Mouse (Mus musculus) lung, embryonic 14.5 days (tissue): ENCODE measurements around the gene Fbxw11. TPM values are rescaled to one million over a fixed set of nuclear protein-coding genes. Genes with fewer than 3 reads are reported as not detected.
A peak's percentile ranks its signal among the peaks of the same experiment; 100 is the strongest.

Experiments
- ATAC-seq: fragments of 200-750 bp; cut with Nextera tagmentation; 2 replicates; pipeline ENCODE4 v1.8.0; 2017; ENCODE audit warnings: mild to moderate bottlenecking, moderate TSS enrichment, moderate library complexity; ENCODE audit not compliant: insufficient read depth
- DNase-seq: peaks from one replicate; pipeline ENCODE4 v3.0.0-alpha.2; 2015
- H3K27ac ChIP-seq: fragments of 300-500 bp; sonication (generic); 2 replicates; pipeline ENCODE4 v1.5.1; 2014; ENCODE audit warnings: low read depth, mild to moderate bottlenecking, moderate library complexity
- H3K27me3 ChIP-seq: fragments of 300-500 bp; sonication (generic); 2 replicates; pipeline ENCODE4 v1.6.1; 2014; ENCODE audit warnings: low read length, control low read depth; ENCODE audit not compliant: insufficient read depth
- H3K36me3 ChIP-seq: fragments of 300-500 bp; sonication (generic); 2 replicates; pipeline ENCODE4 v1.6.1; 2014; ENCODE audit warnings: control low read depth; ENCODE audit not compliant: insufficient read depth
- H3K4me1 ChIP-seq: fragments of 300-500 bp; sonication (generic); 2 replicates; pipeline ENCODE4 v1.6.1; 2014; ENCODE audit warnings: antibody characterized with exemption, control low read depth; ENCODE audit not compliant: insufficient read depth
- H3K4me2 ChIP-seq: fragments of 300-500 bp; sonication (generic); 2 replicates; pipeline ENCODE4 v1.6.1; 2014; ENCODE audit warnings: mild to moderate bottlenecking
- H3K4me3 ChIP-seq: fragments of 300-500 bp; sonication (generic); 2 replicates; pipeline ENCODE4 v1.5.1; 2014; ENCODE audit warnings: low read depth, low read length
- H3K9ac ChIP-seq: fragments of 300-500 bp; sonication (generic); 2 replicates; pipeline ENCODE4 v1.6.1; 2014
- H3K9me3 ChIP-seq: fragments of 300-500 bp; sonication (generic); 2 replicates; pipeline ENCODE4 v1.6.1; 2016; ENCODE audit warnings: low read depth, low read length, control low read depth
- CTCF ChIP-seq: IDR thresholded peaks from 2 replicates; pipeline ENCODE4 v1.5.1; 2016; ENCODE audit warnings: antibody characterized with exemption, low read depth
- WGBS: fragments of 180-500 bp; shearing (Covaris S2); extraction: QIAGEN DNeasy Blood & Tissue Kit; methylation state at CpG from one replicate; pipeline ENCODE4 v1.1.7; 2014; 5-methylcytosine and 5-hydroxymethylcytosine counted together
- polyA plus RNA-seq: library from polyadenylated mRNA; unstranded; fragments of >200 nt; fragmentation: Nextera tagmentation; extraction: Ambion mirVana; gene quantifications from 2 replicates; pipeline ENCODE4 v1.2.1, GENCODE M21; 2014

Fbxw11 gene
- polyA plus RNA-seq, 1 experiment from 2014 or later, result 89.5 TPM

- DNase-seq, result peak; percentile 76
- no peak for TF ChIP-seq CTCF
- peak overlapping the region; percentile 18; the same call in 1 of the 2 replicates for H3K27ac ChIP-seq
- no peak overlapping the region for H3K4me2 ChIP-seq
- WGBS, result 44% methylated on average over 7 of the region's 7 CpGs
- 0 out of 2 replicates have a peak, but pooled peaks cover 5% of the 10 kb centered on the region for H3K4me1 ChIP-seq
- H3K9me3 ChIP-seq, result no peaks in the 10 kb centered on the region
- H3K36me3 ChIP-seq, result peaks cover under 1% of the 10 kb centered on the region; the same call in 1 of the 2 replicates
- no peak overlapping the region for H3K4me3 ChIP-seq
- H3K27me3 ChIP-seq, result no peaks in the 10 kb centered on the region
- no peak overlapping the region for H3K9ac ChIP-seq
- ATAC-seq, result peak; percentile 72
Observed at GRCm38 (mm10) chr11:32751863-32752594, 109.5 kb downstream of the Fbxw11 start.

- TF ChIP-seq CTCF, result no peak
- H3K27ac ChIP-seq, result no peak overlapping the region
- ATAC-seq, result peak; percentile 63
- H3K9me3 ChIP-seq, result no peaks in the 10 kb centered on the region
- H3K27me3 ChIP-seq, result no peaks in the 10 kb centered on the region
- no peak overlapping the region for H3K4me3 ChIP-seq
- H3K4me2 ChIP-seq, result no peak overlapping the region
- 52% methylated on average over 5 of the region's 5 CpGs for WGBS
- DNase-seq, result peak; percentile 29
- no peak overlapping the region for H3K9ac ChIP-seq
- no peaks in the 10 kb centered on the region; the same call in 1 of the 2 replicates for H3K36me3 ChIP-seq
- H3K4me1 ChIP-seq, result 0 out of 2 replicates have a peak, but pooled peaks cover 5% of the 10 kb centered on the region
Observed at GRCm38 (mm10) chr11:32752595-32752885, 110.0 kb downstream of the Fbxw11 start.

DNA sequence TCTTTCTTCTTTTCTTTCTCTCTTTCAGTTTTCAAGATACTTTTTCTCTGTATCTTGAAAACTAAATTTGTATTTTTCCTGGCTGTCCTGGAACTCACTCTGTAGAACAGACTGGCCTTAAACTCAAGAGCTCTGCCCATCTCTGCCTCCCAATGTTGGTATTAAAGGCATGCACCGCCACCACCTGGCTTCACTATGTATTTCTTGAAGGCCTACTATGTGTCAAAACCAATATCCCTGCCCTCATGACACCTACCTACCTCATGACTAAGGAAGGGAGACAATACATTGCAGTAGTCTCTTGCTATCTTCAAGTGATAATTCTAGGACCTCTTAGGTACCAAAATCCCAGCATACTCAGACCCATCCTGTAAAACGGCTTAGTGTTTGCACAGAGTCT is 110.8 kb downstream of the Fbxw11 start:
- H3K27me3 ChIP-seq, result no peaks in the 10 kb centered on the region
- no peak overlapping the region for H3K4me2 ChIP-seq
- 85% methylated on average over 2 of the region's 2 CpGs for WGBS
- no peak overlapping the region for H3K9ac ChIP-seq
- H3K36me3 ChIP-seq, result no peaks in the 10 kb centered on the region
- no peak for TF ChIP-seq CTCF
- DNase-seq (no peak), ATAC-seq (no peak)
- H3K4me1 ChIP-seq, result 0 out of 2 replicates have a peak, but pooled peaks cover 5% of the 10 kb centered on the region
- no peak overlapping the region for H3K27ac ChIP-seq
- H3K4me3 ChIP-seq, result no peak overlapping the region
- H3K9me3 ChIP-seq, result no peaks in the 10 kb centered on the region

DNA sequence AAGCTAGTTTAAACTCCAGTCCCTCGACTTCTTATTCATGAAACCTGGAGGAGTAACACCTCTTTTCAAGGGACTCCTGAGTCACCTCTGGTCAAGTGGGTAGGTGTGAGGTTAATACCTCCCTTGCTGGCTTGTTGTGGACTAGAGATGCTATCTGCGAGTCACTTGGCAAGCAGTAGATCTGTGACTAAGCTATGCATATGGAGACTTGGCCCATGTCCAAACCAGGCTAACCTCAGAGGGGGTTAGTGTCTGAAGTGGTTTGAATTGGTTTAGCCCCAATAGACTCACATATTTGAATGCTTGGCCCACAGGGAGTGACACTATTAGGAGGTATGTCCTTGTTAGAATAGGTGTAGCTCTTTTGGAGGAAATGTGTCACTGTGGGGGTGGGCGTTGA is 120.2 kb downstream of the Fbxw11 start:
- no peak for TF ChIP-seq CTCF
- no peak overlapping the region for H3K9ac ChIP-seq
- 51% methylated on average over 3 of the region's 3 CpGs for WGBS
- no peaks in the 10 kb centered on the region for H3K36me3 ChIP-seq
- peak; percentile 69 for DNase-seq
- H3K27ac ChIP-seq, result no peak overlapping the region
- H3K9me3 ChIP-seq, result no peaks in the 10 kb centered on the region
- ATAC-seq, result no peak
- H3K4me3 ChIP-seq, result no peak overlapping the region
- H3K27me3 ChIP-seq, result no peaks in the 10 kb centered on the region
- no peak overlapping the region for H3K4me2 ChIP-seq
- no peaks in the 10 kb centered on the region for H3K4me1 ChIP-seq

DNA sequence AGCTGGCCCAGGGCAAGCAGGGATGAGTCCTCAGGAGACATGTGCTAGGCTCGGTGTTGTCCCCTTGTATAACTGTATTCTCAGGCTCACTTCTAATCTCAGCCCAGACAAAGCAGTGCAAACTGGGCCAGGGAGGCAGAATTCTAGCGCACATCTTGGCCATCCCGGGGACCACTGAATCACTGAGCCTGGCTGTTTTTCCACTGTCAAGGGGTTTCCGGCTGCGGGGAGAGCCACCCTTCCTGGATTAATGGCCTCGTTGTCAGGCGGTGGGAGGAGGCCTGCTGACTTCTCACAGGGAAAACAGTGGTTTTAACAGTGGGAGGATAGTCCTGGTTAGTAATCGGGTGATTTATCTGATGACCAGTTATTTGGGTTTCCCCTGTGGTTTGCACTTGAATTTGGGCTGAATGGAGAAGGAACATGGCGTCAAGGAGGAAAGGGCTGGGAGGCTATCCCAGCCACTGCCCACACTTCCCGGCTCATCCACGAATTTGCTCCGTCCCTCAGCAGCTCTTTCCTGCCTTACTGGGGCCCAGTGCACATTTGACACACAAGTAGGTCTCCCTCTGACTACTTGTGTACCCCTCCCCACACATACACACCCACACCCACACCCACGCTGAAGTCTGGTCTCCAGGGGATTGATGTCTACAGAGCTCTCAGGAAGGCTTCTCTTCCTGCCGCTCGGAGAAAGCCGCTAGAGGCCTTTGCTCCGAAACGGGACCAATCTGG is 125.1 kb downstream of the Fbxw11 start:
- ATAC-seq (no peak), DNase-seq (peak; percentile 7)
- H3K36me3 ChIP-seq, result no peaks in the 10 kb centered on the region
- no peak overlapping the region for H3K4me3 ChIP-seq
- no peaks in the 10 kb centered on the region for H3K4me1 ChIP-seq
- TF ChIP-seq CTCF, result no peak
- no peak overlapping the region for H3K27ac ChIP-seq
- no peak overlapping the region for H3K9ac ChIP-seq
- H3K9me3 ChIP-seq, result no peaks in the 10 kb centered on the region
- 64% methylated on average over 18 of the region's 18 CpGs for WGBS
- no peak overlapping the region for H3K4me2 ChIP-seq
- no peaks in the 10 kb centered on the region for H3K27me3 ChIP-seq

DNA sequence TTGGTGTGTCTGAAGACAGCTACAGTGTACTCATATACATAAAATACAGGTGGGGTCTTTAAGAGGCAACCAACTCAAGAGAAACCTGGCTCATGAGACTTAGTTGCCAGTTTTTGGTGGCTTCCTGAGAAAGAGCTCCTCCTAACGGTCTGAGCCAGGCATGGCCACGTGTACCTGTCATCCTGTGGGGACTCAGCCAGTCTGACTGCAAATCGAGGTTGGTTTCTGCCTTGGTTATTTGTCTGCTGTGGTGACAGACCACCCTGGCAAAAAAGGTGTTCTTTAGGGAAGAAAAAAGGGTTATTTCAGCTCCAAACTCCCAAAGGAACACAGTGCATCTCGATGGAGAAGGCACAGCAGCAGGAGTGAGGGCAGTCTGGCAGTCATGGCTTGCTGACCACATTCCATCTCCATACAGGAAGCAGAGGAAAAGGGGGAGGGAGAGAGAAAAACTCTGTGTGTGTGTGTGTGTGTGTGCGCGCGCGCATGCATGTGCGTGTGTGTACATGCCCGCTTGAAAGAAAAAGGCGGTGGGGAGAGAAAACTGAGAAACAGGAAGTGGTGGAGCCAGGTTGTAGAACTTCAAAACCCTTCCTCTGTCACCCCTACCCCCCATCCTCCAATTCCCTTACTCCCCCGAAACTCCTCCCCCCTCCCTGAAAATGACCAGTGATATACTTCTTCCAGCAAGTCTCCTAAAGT is 126.3 kb downstream of the Fbxw11 start:
- H3K9ac ChIP-seq, result no peak overlapping the region
- no peak overlapping the region for H3K4me2 ChIP-seq
- no peaks in the 10 kb centered on the region for H3K36me3 ChIP-seq
- no peak for TF ChIP-seq CTCF
- H3K9me3 ChIP-seq, result no peaks in the 10 kb centered on the region
- ATAC-seq (no peak), DNase-seq (peak; percentile 15)
- WGBS, result 76% methylated on average over 12 of the region's 12 CpGs
- H3K4me3 ChIP-seq, result no peak overlapping the region
- H3K27me3 ChIP-seq, result no peaks in the 10 kb centered on the region
- no peaks in the 10 kb centered on the region for H3K4me1 ChIP-seq
- H3K27ac ChIP-seq, result no peak overlapping the region
